In genomic region chr12:81807529-81807837, GRCm38 (mm10) we compare ENCODE assay signal across 9 mouse cellular contexts. TPM values are rescaled to one million over a fixed set of nuclear protein-coding genes. Genes with fewer than 3 reads are reported as not detected.
DNase-seq lines count a peak whose midpoint lies in the region; ATAC-seq and TF ChIP-seq lines count a peak whose summit lies in the region.
"Had no signal": no experiment of that assay in that cellular context is flagged by ENCODE, and none has a peak within 500 bp of the region (broad histone marks: within the 10 kb centered on the region; RNA-seq: fewer than 3 reads in every experiment).

No protein-coding gene starts in this region.

- TF ChIP-seq CTCF in hindbrain, postnatal 0 days (IDR thresholded peaks at IDR 0.05; ENCODE audit: low read depth), result no peak

- H3K9me3 ChIP-seq in kidney, embryonic 15.5 days (replicated peaks), result no peaks in the 10 kb centered on the region
- H3K9me3 ChIP-seq in hindbrain, postnatal 0 days (ENCODE audit: low read length), result no peaks in the 10 kb centered on the region
- no peaks in the 10 kb centered on the region for H3K9me3 ChIP-seq in midbrain, embryonic 15.5 days

- no peaks in the 10 kb centered on the region for H3K27me3 ChIP-seq in kidney, embryonic 15.5 days
- no peaks in the 10 kb centered on the region for H3K27me3 ChIP-seq in hindbrain, postnatal 0 days (ENCODE audit: insufficient read depth, low read length)
- H3K27me3 ChIP-seq in midbrain, embryonic 15.5 days (replicated peaks), result no peaks in the 10 kb centered on the region; the same call in 1 of the 2 replicates

- peak overlapping the region; percentile 31; the same call in 1 of the 2 replicates for H3K9ac ChIP-seq in kidney, embryonic 15.5 days
- no peak overlapping the region for H3K9ac ChIP-seq in hindbrain, postnatal 0 days (replicated peaks; ENCODE audit: low read length)
- H3K9ac ChIP-seq in midbrain, embryonic 15.5 days, result no peak overlapping the region

- no peaks in the 10 kb centered on the region for H3K36me3 ChIP-seq in kidney, embryonic 15.5 days
- H3K36me3 ChIP-seq in hindbrain, postnatal 0 days (ENCODE audit: insufficient read depth, low read length), result no peaks in the 10 kb centered on the region
- H3K36me3 ChIP-seq in midbrain, embryonic 15.5 days (replicated peaks), result no peaks in the 10 kb centered on the region

- H3K4me1 ChIP-seq in kidney, embryonic 15.5 days, result peaks cover 31% of the 10 kb centered on the region
- H3K4me1 ChIP-seq in hindbrain, postnatal 0 days (ENCODE audit: insufficient read depth, low read length), result 0 out of 2 replicates have a peak, but pooled peaks cover 8% of the 10 kb centered on the region
- peaks cover 21% of the 10 kb centered on the region for H3K4me1 ChIP-seq in midbrain, embryonic 15.5 days

- ATAC-seq in kidney, embryonic 15.5 days (replicated peaks; ENCODE audit: low FRiP score), result no peak
- 0 out of 2 replicates have a peak, but pooled peaks have one; percentile 1 for ATAC-seq in common myeloid progenitor, adult 5-6 weeks (replicated peaks; ENCODE audit: low read depth, poor library complexity, severe bottlenecking)
- no peak for ATAC-seq in hindbrain, postnatal 0 days
- no peak for ATAC-seq in midbrain, embryonic 15.5 days (replicated peaks)
- ATAC-seq: Patski had no signal

- WGBS in kidney, embryonic 15.5 days, result 3% methylated on average over 7 of the region's 7 CpGs
- WGBS in hindbrain, postnatal 0 days, result 3% methylated on average over 7 of the region's 7 CpGs
- WGBS in midbrain, embryonic 15.5 days, result 3% methylated on average over 7 of the region's 7 CpGs

- H3K4me2 ChIP-seq in kidney, embryonic 15.5 days, result peak overlapping the region; percentile 77
- H3K4me2 ChIP-seq in hindbrain, postnatal 0 days (ENCODE audit: low read depth, low read length), result peak overlapping the region; percentile 52
- peak overlapping the region; percentile 44 for H3K4me2 ChIP-seq in midbrain, embryonic 15.5 days

- peak overlapping the region; percentile 32; the same call in 1 of the 2 replicates for H3K27ac ChIP-seq in kidney, embryonic 15.5 days
- H3K27ac ChIP-seq in hindbrain, postnatal 0 days, result no peak overlapping the region
- H3K27ac ChIP-seq in midbrain, embryonic 15.5 days, result peak overlapping the region; percentile 40; the same call in 1 of the 2 replicates

- DNase-seq in kidney, adult 9 months, result no peak
- no peak for DNase-seq in hindbrain, postnatal 0 days (ENCODE audit: low spot score)
- DNase-seq in spleen, adult 18-20 months, result no peak
- no peak for DNase-seq in retina, embryonic 14.5 days (ENCODE audit: low spot score)
- no peak for DNase-seq in yolk sac, embryonic 10.5 days (ENCODE audit: low spot score)

- H3K4me3 ChIP-seq in kidney, embryonic 15.5 days (replicated peaks), result peak overlapping the region; percentile 45
- H3K4me3 ChIP-seq in hindbrain, postnatal 0 days (ENCODE audit: low read length), result peak overlapping the region; percentile 5; the same call in 1 of the 2 replicates
- H3K4me3 ChIP-seq in midbrain, embryonic 15.5 days, result peak overlapping the region; percentile 14; the same call in 1 of the 2 replicates

RNA-seq across cellular contexts. Expression of gene Map3k9, which starts 26.5 kb away (rescaled TPM):
- 1.3 and 1.5 TPM in 2 replicates for polyA plus RNA-seq in kidney, embryonic 15.5 days (2015; fragmentation: Nextera tagmentation; extraction: Ambion mirVana)
- 0.34 and 0.91 TPM in 2 replicates for total RNA-seq in common myeloid progenitor, adult 5-6 weeks (2017)
- 60.1 and 61.9 TPM in 2 replicates for total RNA-seq in hindbrain, postnatal 0 days (2014; rRNA removed)
- 8.1 and 8.4 TPM in 2 replicates for polyA plus RNA-seq in hindbrain, postnatal 0 days (2015; fragmentation: Nextera tagmentation; extraction: Ambion mirVana)
- polyA plus RNA-seq in midbrain, embryonic 15.5 days (2015; fragmentation: Nextera tagmentation; extraction: Ambion mirVana), result 12.0 and 14.6 TPM in 2 replicates

RNA-seq across cellular contexts. Expression of gene Pcnx, which starts 52.3 kb away (rescaled TPM):
- 8.8 and 10.2 TPM in 2 replicates for polyA plus RNA-seq in kidney, embryonic 15.5 days (2015; fragmentation: Nextera tagmentation; extraction: Ambion mirVana)
- 12.8 and 17.0 TPM in 2 replicates for total RNA-seq in common myeloid progenitor, adult 5-6 weeks (2017)
- total RNA-seq in hindbrain, postnatal 0 days (2014; rRNA removed), result 37.6 and 42.4 TPM in 2 replicates
- 4.7 and 7.8 TPM in 2 replicates for polyA plus RNA-seq in hindbrain, postnatal 0 days (2015; fragmentation: Nextera tagmentation; extraction: Ambion mirVana)
- polyA plus RNA-seq in midbrain, embryonic 15.5 days (2015; fragmentation: Nextera tagmentation; extraction: Ambion mirVana), result 9.3 and 12.2 TPM in 2 replicates
